Mouse (Mus musculus) hindbrain, embryonic 12.5 days (tissue): ENCODE measurements at regions not wholly inside any gene's neighbourhood (a gene's known extent, or its start where the extent isn't known, plus 50 kb on each side); places are given as distances from the start of the nearest gene placed in this dataset.

ENCODE experiments used
- ATAC-seq: fragments of 200-750 bp; cut with Nextera tagmentation; 2 replicates; pipeline ENCODE4 v1.8.0; 2017; ENCODE audit warnings: moderate TSS enrichment; ENCODE audit not compliant: low FRiP score
- H3K27ac ChIP-seq: fragments of 300-500 bp; sonication (generic); 2 replicates; pipeline ENCODE4 v1.5.1; 2016; ENCODE audit warnings: mild to moderate bottlenecking
- H3K27me3 ChIP-seq: fragments of 300-500 bp; sonication (generic); 2 replicates; pipeline ENCODE4 v1.6.1; 2016; ENCODE audit warnings: mild to moderate bottlenecking
- H3K36me3 ChIP-seq: fragments of 300-500 bp; sonication (generic); 2 replicates; pipeline ENCODE4 v1.6.1; 2016; ENCODE audit warnings: mild to moderate bottlenecking
- H3K4me1 ChIP-seq: fragments of 300-500 bp; sonication (generic); 2 replicates; pipeline ENCODE4 v1.6.1; 2016
- H3K4me2 ChIP-seq: fragments of 300-500 bp; sonication (generic); replicated peaks from 2 replicates; pipeline ENCODE4 v1.6.1; 2016; ENCODE audit warnings: mild to moderate bottlenecking
- H3K4me3 ChIP-seq: fragments of 300-500 bp; sonication (generic); 2 replicates; pipeline ENCODE4 v1.5.1; 2016; ENCODE audit warnings: mild to moderate bottlenecking
- H3K9ac ChIP-seq: fragments of 300-500 bp; sonication (generic); 2 replicates; pipeline ENCODE4 v1.6.1; 2016; ENCODE audit warnings: mild to moderate bottlenecking, moderate library complexity
- H3K9me3 ChIP-seq: fragments of 300-500 bp; sonication (generic); replicated peaks from 2 replicates; pipeline ENCODE4 v1.6.1; 2016; ENCODE audit warnings: mild to moderate bottlenecking
- WGBS: fragments of 180-500 bp; shearing (Covaris S2); methylation state at CpG from one replicate; pipeline ENCODE4 v1.1.7; 2016; 5-methylcytosine and 5-hydroxymethylcytosine counted together

GRCm38 (mm10) chr7:124907662-124908296 lies 536.7 kb upstream of the Kdm8 start:
- Histone ChIP-seq H3K9ac (no peak overlapping the region), H3K4me1 (no peaks in the 10 kb centered on the region), H3K27me3 (no peaks in the 10 kb centered on the region), H3K4me2 (no peak overlapping the region), H3K36me3 (no peaks in the 10 kb centered on the region), H3K9me3 (0 out of 2 replicates have a peak, but pooled peaks cover 2% of the 10 kb centered on the region), H3K4me3 (no peak overlapping the region), H3K27ac (no peak overlapping the region)
- no peak for ATAC-seq
- WGBS, result 56% methylated on average over 5 of the region's 5 CpGs

GRCm38 (mm10) chr7:124914061-124914460 lies 530.4 kb upstream of the Kdm8 start:
- no peak overlapping the region for H3K9ac ChIP-seq
- no peak overlapping the region for H3K27ac ChIP-seq
- 81% methylated on average over 5 of the region's 5 CpGs for WGBS
- no peaks in the 10 kb centered on the region for H3K36me3 ChIP-seq
- H3K4me2 ChIP-seq, result no peak overlapping the region
- no peak overlapping the region for H3K4me3 ChIP-seq
- 0 out of 2 replicates have a peak, but pooled peaks cover 2% of the 10 kb centered on the region for H3K4me1 ChIP-seq
- ATAC-seq, result no peak
- 0 out of 2 replicates have a peak, but pooled peaks cover 2% of the 10 kb centered on the region for H3K9me3 ChIP-seq
- no peaks in the 10 kb centered on the region for H3K27me3 ChIP-seq

GRCm38 (mm10) chr7:124914479-124914878 lies 530.0 kb upstream of the Kdm8 start:
- H3K4me1 ChIP-seq, result 0 out of 2 replicates have a peak, but pooled peaks cover 2% of the 10 kb centered on the region
- H3K27me3 ChIP-seq, result no peaks in the 10 kb centered on the region
- no peak overlapping the region for H3K27ac ChIP-seq
- no peak overlapping the region for H3K4me2 ChIP-seq
- WGBS, result 75% methylated on average over 4 of the region's 4 CpGs
- H3K9me3 ChIP-seq, result 0 out of 2 replicates have a peak, but pooled peaks cover 2% of the 10 kb centered on the region
- no peak overlapping the region for H3K4me3 ChIP-seq
- no peak for ATAC-seq
- H3K36me3 ChIP-seq, result no peaks in the 10 kb centered on the region
- H3K9ac ChIP-seq, result no peak overlapping the region

- Histone ChIP-seq H3K9ac (no peak overlapping the region), H3K9me3 (no peaks in the 10 kb centered on the region), H3K36me3 (no peaks in the 10 kb centered on the region), H3K4me2 (no peak overlapping the region), H3K27ac (no peak overlapping the region), H3K4me1 (0 out of 2 replicates have a peak, but pooled peaks cover 2% of the 10 kb centered on the region), H3K4me3 (no peak overlapping the region), H3K27me3 (no peaks in the 10 kb centered on the region)
- WGBS, result 77% methylated on average over 6 of the region's 6 CpGs
- no peak for ATAC-seq
These were observed 529.5 kb upstream of the Kdm8 start for GRCm38 (mm10) chr7:124914972-124915371.

- Histone ChIP-seq H3K9me3 (no peaks in the 10 kb centered on the region), H3K4me2 (no peak overlapping the region), H3K9ac (no peak overlapping the region), H3K4me3 (no peak overlapping the region), H3K27me3 (no peaks in the 10 kb centered on the region), H3K36me3 (no peaks in the 10 kb centered on the region), H3K4me1 (0 out of 2 replicates have a peak, but pooled peaks cover 2% of the 10 kb centered on the region), H3K27ac (no peak overlapping the region)
- ATAC-seq, result no peak
- 78% methylated on average over 5 of the region's 5 CpGs for WGBS
These were observed 528.8 kb upstream of the Kdm8 start for GRCm38 (mm10) chr7:124915637-124916036.

GRCm38 (mm10) chr7:124917606-124918120 lies 526.8 kb upstream of the Kdm8 start:
- Histone ChIP-seq H3K9ac (no peak overlapping the region), H3K27ac (no peak overlapping the region), H3K4me2 (no peak overlapping the region), H3K9me3 (no peaks in the 10 kb centered on the region), H3K27me3 (no peaks in the 10 kb centered on the region), H3K36me3 (no peaks in the 10 kb centered on the region), H3K4me1 (0 out of 2 replicates have a peak, but pooled peaks cover 2% of the 10 kb centered on the region), H3K4me3 (no peak overlapping the region)
- no peak for ATAC-seq
- WGBS, result 58% methylated on average over 5 of the region's 5 CpGs

- WGBS, result 91% methylated on average over 7 of the region's 7 CpGs
- no peak for ATAC-seq
These were observed 521.7 kb upstream of the Kdm8 start for GRCm38 (mm10) chr7:124922806-124923205.

GRCm38 (mm10) chr7:124933573-124933972 lies 510.9 kb upstream of the Kdm8 start:
- no peak overlapping the region for H3K4me2 ChIP-seq
- no peak overlapping the region for H3K27ac ChIP-seq
- ATAC-seq, result no peak
- H3K27me3 ChIP-seq, result no peaks in the 10 kb centered on the region
- 80% methylated on average over 3 of the region's 3 CpGs for WGBS
- no peak overlapping the region for H3K4me3 ChIP-seq
- H3K9me3 ChIP-seq, result no peaks in the 10 kb centered on the region
- no peaks in the 10 kb centered on the region for H3K36me3 ChIP-seq
- no peaks in the 10 kb centered on the region for H3K4me1 ChIP-seq
- no peak overlapping the region for H3K9ac ChIP-seq

More at GRCm38 (mm10) chr7:124922806-124923205, 521.7 kb upstream of the Kdm8 start:
- no peak overlapping the region for H3K9ac ChIP-seq
- no peak overlapping the region for H3K27ac ChIP-seq
- no peaks in the 10 kb centered on the region for H3K36me3 ChIP-seq
- no peaks in the 10 kb centered on the region for H3K9me3 ChIP-seq
- H3K27me3 ChIP-seq, result no peaks in the 10 kb centered on the region
- no peak overlapping the region for H3K4me3 ChIP-seq
- H3K4me2 ChIP-seq, result no peak overlapping the region
- no peaks in the 10 kb centered on the region for H3K4me1 ChIP-seq

GRCm38 (mm10) chr7:124939357-124939756 lies 505.1 kb upstream of the Kdm8 start:
- Histone ChIP-seq H3K27ac (no peak overlapping the region), H3K9ac (no peak overlapping the region), H3K4me1 (no peaks in the 10 kb centered on the region), H3K4me2 (no peak overlapping the region), H3K36me3 (no peaks in the 10 kb centered on the region), H3K9me3 (no peaks in the 10 kb centered on the region), H3K4me3 (no peak overlapping the region), H3K27me3 (no peaks in the 10 kb centered on the region)
- ATAC-seq, result no peak
- WGBS, result 84% methylated on average over 1 of the region's 1 CpGs

- H3K4me1 ChIP-seq, result no peaks in the 10 kb centered on the region
- H3K27me3 ChIP-seq, result no peaks in the 10 kb centered on the region
- no peaks in the 10 kb centered on the region for H3K36me3 ChIP-seq
- H3K9me3 ChIP-seq, result no peaks in the 10 kb centered on the region
- H3K4me3 ChIP-seq, result no peak overlapping the region
- H3K4me2 ChIP-seq, result no peak overlapping the region
- 58% methylated on average over 4 of the region's 4 CpGs for WGBS
- peak overlapping the region; percentile 32; the same call in 1 of the 2 replicates for H3K27ac ChIP-seq
- no peak overlapping the region for H3K9ac ChIP-seq
- ATAC-seq, result peak; percentile 35; the same call in 1 of the 2 replicates
These were observed 502.9 kb upstream of the Kdm8 start for GRCm38 (mm10) chr7:124941527-124941926.

GRCm38 (mm10) chr7:124946424-124946823 lies 498.1 kb upstream of the Kdm8 start:
- no peak overlapping the region for H3K4me3 ChIP-seq
- 69% methylated on average over 1 of the region's 1 CpGs for WGBS
- H3K4me1 ChIP-seq, result no peaks in the 10 kb centered on the region
- H3K27me3 ChIP-seq, result no peaks in the 10 kb centered on the region
- no peak overlapping the region for H3K9ac ChIP-seq
- no peaks in the 10 kb centered on the region for H3K36me3 ChIP-seq
- H3K9me3 ChIP-seq, result no peaks in the 10 kb centered on the region
- no peak overlapping the region for H3K4me2 ChIP-seq
- no peak for ATAC-seq
- H3K27ac ChIP-seq, result no peak overlapping the region

GRCm38 (mm10) chr7:124957329-124957728 lies 487.1 kb upstream of the Kdm8 start:
- no peaks in the 10 kb centered on the region for H3K27me3 ChIP-seq
- no peaks in the 10 kb centered on the region for H3K4me1 ChIP-seq
- no peak overlapping the region for H3K9ac ChIP-seq
- no peak overlapping the region for H3K27ac ChIP-seq
- H3K36me3 ChIP-seq, result no peaks in the 10 kb centered on the region
- WGBS, result 89% methylated on average over 6 of the region's 6 CpGs
- H3K4me3 ChIP-seq, result no peak overlapping the region
- H3K9me3 ChIP-seq, result no peaks in the 10 kb centered on the region
- no peak for ATAC-seq
- no peak overlapping the region for H3K4me2 ChIP-seq
